Mouse (Mus musculus) MEL (cell line): ENCODE measurements around the gene Cep41. TPM values are rescaled to one million over a fixed set of nuclear protein-coding genes. Genes with fewer than 3 reads are reported as not detected.

Source experiments
- DNase-seq: peaks from one replicate; pipeline ENCODE4 v3.0.0; 2011; ENCODE audit warnings: low read depth, low spot score
- H3K27ac ChIP-seq: 2 replicates; pipeline ENCODE4 v1.5.1; 2012; ENCODE audit warnings: low read depth, mild to moderate bottlenecking, control low read depth, low read length, moderate library complexity; ENCODE audit not compliant: control insufficient read depth
- H3K27me3 ChIP-seq, 2 experiments: fragments of 150-350 bp in 1 of 2; sonication (generic) in 1 of 2; 2 replicates each; pipeline ENCODE4 v1.6.1; 2012; ENCODE audit warnings: low read length in 2 of 2, mild to moderate bottlenecking in 2 of 2, improper control_type of control experiment in 1 of 2, moderate library complexity in 1 of 2; ENCODE audit not compliant: insufficient read depth in 2 of 2, control insufficient read depth in 1 of 2
- H3K36me3 ChIP-seq, 2 experiments: 2 replicates each; pipeline ENCODE4 v1.6.1; 2012 to 2014; ENCODE audit warnings: low read length in 2 of 2, improper control_type of control experiment in 1 of 2, inconsistent platforms in 1 of 2, mild to moderate bottlenecking in 1 of 2; ENCODE audit not compliant: insufficient read depth in 2 of 2, control insufficient read depth in 1 of 2
- H3K4me1 ChIP-seq, 2 experiments: fragments of 150-350 bp in 1 of 2; sonication (generic) in 1 of 2; 2 replicates each; pipeline ENCODE4 v1.6.1; 2012; ENCODE audit warnings: low read length in 2 of 2, improper control_type of control experiment in 1 of 2, mild to moderate bottlenecking in 1 of 2; ENCODE audit not compliant: insufficient read depth in 2 of 2, control insufficient read depth in 1 of 2
- H3K4me3 ChIP-seq, 2 experiments: fragments of 150-350 bp in 1 of 2; sonication (generic) in 1 of 2; 2 replicates each; pipeline ENCODE4 v1.5.1; 2012; ENCODE audit warnings: low read depth in 2 of 2, low read length in 2 of 2, mild to moderate bottlenecking in 2 of 2, moderate library complexity in 2 of 2, control low read depth in 1 of 2, improper control_type of control experiment in 1 of 2; ENCODE audit not compliant: control insufficient read depth in 1 of 2, insufficient read depth in 1 of 2
- H3K79me2 ChIP-seq: 2 replicates; pipeline ENCODE4 v1.6.1; 2012; ENCODE audit warnings: mild to moderate bottlenecking, low read length, moderate library complexity; ENCODE audit not compliant: control insufficient read depth, poor library complexity, insufficient read depth
- H3K9ac ChIP-seq: 2 replicates; pipeline ENCODE4 v1.6.1; 2012; ENCODE audit warnings: low read depth, mild to moderate bottlenecking, control low read depth, low read length, moderate library complexity; ENCODE audit not compliant: control insufficient read depth, poor library complexity, severe bottlenecking
- H3K9me3 ChIP-seq: fragments of 150-350 bp; sonication (generic); replicated peaks from 2 replicates; pipeline ENCODE4 v1.6.1; 2012; ENCODE audit warnings: mild to moderate bottlenecking, low read length, improper control_type of control experiment, moderate library complexity; ENCODE audit not compliant: insufficient read depth
- CHD1 ChIP-seq: IDR thresholded peaks from 2 replicates; pipeline ENCODE4 v1.6.1; 2012; ENCODE audit warnings: low read depth, mild to moderate bottlenecking, inconsistent platforms, low read length, improper control_type of control experiment
- CTCF ChIP-seq, 3 experiments: IDR thresholded peaks in 2 of 3; conservative IDR thresholded peaks in 1 of 3; 2 replicates each; pipeline ENCODE4 v1.5.1; 2011 to 2012; ENCODE audit warnings: low read length in 3 of 3, low read depth in 2 of 3, mild to moderate bottlenecking in 2 of 3, improper control_type of control experiment in 1 of 3, inconsistent platforms in 1 of 3, mixed read lengths in 1 of 3, moderate library complexity in 1 of 3; ENCODE audit not compliant: control insufficient read depth in 1 of 3, insufficient read depth in 1 of 3, poor library complexity in 1 of 3, severe bottlenecking in 1 of 3
- MAFK ChIP-seq: IDR thresholded peaks from 2 replicates; pipeline ENCODE4 v1.6.1; 2011; ENCODE audit warnings: low read depth, mild to moderate bottlenecking, low read length, improper control_type of control experiment, borderline replicate concordance
- MAX ChIP-seq: IDR thresholded peaks from 2 replicates; pipeline ENCODE4 v1.6.1; 2011; ENCODE audit warnings: low read length, improper control_type of control experiment
- MXI1 ChIP-seq: IDR thresholded peaks from 2 replicates; pipeline ENCODE4 v1.6.1; 2011; ENCODE audit warnings: mild to moderate bottlenecking, low read depth, low read length, improper control_type of control experiment
- MYB ChIP-seq: IDR thresholded peaks from 2 replicates; pipeline ENCODE4 v1.6.1; 2011; ENCODE audit warnings: mild to moderate bottlenecking, low read depth, low read length, improper control_type of control experiment
- POLR2A ChIP-seq, 2 experiments: IDR thresholded peaks; 2 replicates each; pipeline ENCODE4 v1.6.1; 2011 to 2012; ENCODE audit warnings: low read length in 2 of 2, mild to moderate bottlenecking in 2 of 2, control low read depth in 1 of 2, improper control_type of control experiment in 1 of 2, low read depth in 1 of 2, moderate library complexity in 1 of 2; ENCODE audit not compliant: control insufficient read depth in 1 of 2, insufficient read depth in 1 of 2, poor library complexity in 1 of 2
- RAD21 ChIP-seq: IDR thresholded peaks from 2 replicates; pipeline ENCODE4 v1.6.1; 2011; ENCODE audit warnings: mild to moderate bottlenecking, low read depth, low read length, improper control_type of control experiment
- RCOR1 ChIP-seq: IDR thresholded peaks from 2 replicates; pipeline ENCODE4 v1.6.1; 2012; ENCODE audit warnings: low read depth, mild to moderate bottlenecking, inconsistent platforms, low read length, improper control_type of control experiment
- TBP ChIP-seq: IDR thresholded peaks from 2 replicates; pipeline ENCODE4 v1.8.0; 2011; ENCODE audit warnings: low read depth, low read length, improper control_type of control experiment
- UBTF ChIP-seq: IDR thresholded peaks from 2 replicates; pipeline ENCODE4 v1.6.1; 2012; ENCODE audit warnings: low read depth, mild to moderate bottlenecking, inconsistent platforms, low read length, improper control_type of control experiment, moderate library complexity, borderline replicate concordance; ENCODE audit not compliant: insufficient read depth
- USF1 ChIP-seq: IDR thresholded peaks from 2 replicates; pipeline ENCODE4 v1.6.1; 2014; ENCODE audit warnings: low read depth, mild to moderate bottlenecking, inconsistent platforms, low read length, improper control_type of control experiment, moderate library complexity
- ZC3H11A ChIP-seq: IDR thresholded peaks from 2 replicates; pipeline ENCODE4 v1.6.1; 2012; ENCODE audit warnings: low read depth, mild to moderate bottlenecking, inconsistent platforms, low read length, improper control_type of control experiment
- ZNF384 ChIP-seq: IDR thresholded peaks from 2 replicates; pipeline ENCODE4 v1.6.1; 2012; ENCODE audit warnings: low read depth, mild to moderate bottlenecking, inconsistent platforms, low read length, improper control_type of control experiment
- polyA plus RNA-seq, 2 experiments: library from polyadenylated mRNA; stranded (reverse) in 1 of 2; unstranded in 1 of 2; fragments of >175 nt in 1 of 2; fragments of >200 nt in 1 of 2; gene quantifications; 2 replicates each; pipeline versions ENCODE4 v1.2.1 to v1.2.4; 2012; ENCODE audit warnings: low replicate concordance in 2 of 2, low read depth in 1 of 2; ENCODE audit not compliant: insufficient read length in 2 of 2, insufficient read depth in 1 of 2, missing spikeins in 1 of 2
- total RNA-seq: library from RNA; depleted of rRNA; stranded (reverse); fragments of 300-350 nt; gene quantifications from 2 replicates; pipeline ENCODE4 v1.2.3, GENCODE M21; 2012

Gene Cep41
- total and polyA plus RNA-seq, 3 experiments, result 9.8 to 12.0 TPM; not detected in 1

GRCm38 (mm10) chr6:30645379-30645778 lies 48.2 kb downstream of the Cep41 start:
- Histone ChIP-seq H3K4me1 (peaks cover 0 to 6% of the 10 kb centered on the region in 2 experiments; a peak in 2 of 4 replicates), H3K9ac (no peak overlapping the region), H3K27ac (no peak overlapping the region), H3K4me3 (no peak overlapping the region), H3K9me3 (no peaks in the 10 kb centered on the region), H3K27me3 (no peaks in the 10 kb centered on the region), H3K79me2 (no peaks in the 10 kb centered on the region), H3K36me3 (no peaks in the 10 kb centered on the region)
- no peak for DNase-seq
- TF ChIP-seq USF1, result no peak
- TF ChIP-seq POLR2A (IDR thresholded peaks at IDR 0.05; ENCODE audit: control insufficient read depth in 1 of 2, insufficient read depth in 1 of 2, low read depth in 1 of 2, low read length in 2 of 2, poor library complexity in 1 of 2), result no peak
- TF ChIP-seq ZNF384, result no peak
- no peak for TF ChIP-seq CHD1
- TF ChIP-seq MAX, result no peak
- no peak for TF ChIP-seq ZC3H11A
- no peak for TF ChIP-seq RAD21
- no peak for TF ChIP-seq MAFK
- TF ChIP-seq TBP, result no peak
- no peak for TF ChIP-seq MXI1
- no peak for TF ChIP-seq CTCF (IDR thresholded peaks at IDR 0.05 in 2 of 3, conservative IDR thresholded peaks at IDR 0.05 in 1 of 3; ENCODE audit: control insufficient read depth in 1 of 3, insufficient read depth in 1 of 3, low read depth in 2 of 3, low read length in 3 of 3, poor library complexity in 1 of 3, severe bottlenecking in 1 of 3)

- no peak overlapping the region for H3K4me3 ChIP-seq
- TF ChIP-seq RCOR1, result no peak
- TF ChIP-seq MYB, result no peak
- no peak for TF ChIP-seq UBTF
- no peak for TF ChIP-seq ZC3H11A
- peaks cover under 1 to 6% of the 10 kb centered on the region in 2 experiments; a peak in 3 of 4 replicates for H3K4me1 ChIP-seq
- H3K27ac ChIP-seq, result no peak overlapping the region
- no peaks in the 10 kb centered on the region for H3K9me3 ChIP-seq
- no peaks in the 10 kb centered on the region for H3K79me2 ChIP-seq
- no peaks in the 10 kb centered on the region for H3K36me3 ChIP-seq
- no peaks in the 10 kb centered on the region for H3K27me3 ChIP-seq
- H3K9ac ChIP-seq, result no peak overlapping the region
- DNase-seq, result no peak
These were observed 49.1 kb downstream of the Cep41 start for GRCm38 (mm10) chr6:30644462-30644861.
